Mouse (Mus musculus) myocyte (in vitro differentiated cells): ENCODE results near the gene Acat3.

Source experiments
- CEBPB ChIP-seq: IDR thresholded peaks from 2 replicates; pipeline ENCODE4 v1.6.1; 2011; ENCODE audit warnings: mild to moderate bottlenecking, moderate library complexity; ENCODE audit not compliant: poor library complexity, insufficient read depth, severe bottlenecking
- E2F4 ChIP-seq: IDR thresholded peaks from one replicate; pipeline ENCODE4 v1.6.1; 2011; ENCODE audit warnings: mild to moderate bottlenecking, control low read depth, moderate library complexity; ENCODE audit not compliant: insufficient read depth
- MAX ChIP-seq: IDR thresholded peaks from one replicate; pipeline ENCODE4 v1.6.1; 2011; ENCODE audit warnings: low read depth, mild to moderate bottlenecking, control low read depth
- MYOD1 ChIP-seq, 3 experiments: IDR thresholded peaks; one replicate each; pipeline ENCODE4 v1.6.1; 2011; ENCODE audit warnings: control low read depth in 2 of 3, low read depth in 2 of 3, mild to moderate bottlenecking in 2 of 3, moderate library complexity in 1 of 3; ENCODE audit not compliant: insufficient read length in 2 of 3, control insufficient read depth in 1 of 3
- MYOG ChIP-seq, 3 experiments: IDR thresholded peaks; one replicate each; pipeline ENCODE4 v1.6.1; 2011; ENCODE audit warnings: control low read depth in 2 of 3, low read depth in 2 of 3, mild to moderate bottlenecking in 2 of 3; ENCODE audit not compliant: insufficient read length in 2 of 3, control insufficient read depth in 1 of 3, insufficient read depth in 1 of 3
- POLR2A ChIP-seq: IDR thresholded peaks from one replicate; pipeline ENCODE4 v1.6.1; 2011; ENCODE audit warnings: low read depth, mild to moderate bottlenecking, control low read depth, moderate library complexity; ENCODE audit not compliant: insufficient read length
- REST ChIP-seq: IDR thresholded peaks from one replicate; pipeline ENCODE4 v1.6.1; 2011; ENCODE audit warnings: mild to moderate bottlenecking, control low read depth, moderate library complexity; ENCODE audit not compliant: insufficient read depth, insufficient read length
- TCF12 ChIP-seq: IDR thresholded peaks from one replicate; pipeline ENCODE4 v1.6.1; 2011; ENCODE audit warnings: mild to moderate bottlenecking, control low read depth; ENCODE audit not compliant: poor library complexity, insufficient read depth, severe bottlenecking
- TCF3 ChIP-seq: IDR thresholded peaks from one replicate; pipeline ENCODE4 v1.6.1; 2011; ENCODE audit warnings: low read depth, control low read depth; ENCODE audit not compliant: insufficient read length
- USF1 ChIP-seq: IDR thresholded peaks from one replicate; pipeline ENCODE4 v1.6.1; 2011; ENCODE audit warnings: low read depth, mild to moderate bottlenecking, control low read depth, moderate library complexity

- TF ChIP-seq REST (no peak), MYOG (IDR thresholded peaks at IDR 0.05; ENCODE audit: control insufficient read depth in 1 of 3, insufficient read depth in 1 of 3, insufficient read length in 2 of 3, low read depth in 2 of 3) (no peak), POLR2A (no peak), MAX (no peak), CEBPB (no peak), USF1 (no peak), TCF3 (no peak), MYOD1 (IDR thresholded peaks at IDR 0.05; ENCODE audit: control insufficient read depth in 1 of 3, insufficient read length in 2 of 3, low read depth in 2 of 3) (no peak), TCF12 (no peak), E2F4 (no peak)
Observed at GRCm38 (mm10) chr17:12973851-12974250, 33.5 kb upstream of the Acat3 start.
